Mouse (Mus musculus) lung, postnatal 10 days (tissue): ENCODE measurements around the gene Gm2000.
"Not testable (repeated sequence)": the region's sequence is repeated elsewhere in the genome, so short reads cannot be mapped to it uniquely, and the experiment has no call there.

Experiments
- DNase-seq: peaks from one replicate; pipeline ENCODE4 v3.0.0; 2021

Gene Gm2000

GRCm38 (mm10) chr1:156365740-156366139 is at the start of gene Gm2000:
Gene Gm2000, plus strand, starts transcription at chr1:156366040.
- no peak for DNase-seq

- no peak for DNase-seq
These were observed 42.7 kb upstream of the Gm2000 start for GRCm38 (mm10) chr1:156323126-156323525.

- DNase-seq, result no peak
These were observed 25.0 kb upstream of the Gm2000 start for GRCm38 (mm10) chr1:156340847-156341246.

- DNase-seq, result no peak
These were observed 21.4 kb upstream of the Gm2000 start for GRCm38 (mm10) chr1:156344433-156344832.

GRCm38 (mm10) chr1:156345633-156346032 is 20.2 kb upstream of the Gm2000 start:
- no peak for DNase-seq

GRCm38 (mm10) chr1:156349031-156349430 is 16.8 kb upstream of the Gm2000 start:
- DNase-seq, result no peak

- no peak for DNase-seq
These were observed 15.4 kb upstream of the Gm2000 start for GRCm38 (mm10) chr1:156350441-156350840.

GRCm38 (mm10) chr1:156352466-156352865 is 13.4 kb upstream of the Gm2000 start:
- no peak for DNase-seq

GRCm38 (mm10) chr1:156381217-156381616 is 15.4 kb downstream of the Gm2000 start:
- DNase-seq, result no peak

GRCm38 (mm10) chr1:156386232-156386631 is 20.4 kb downstream of the Gm2000 start:
- no peak for DNase-seq

- no peak for DNase-seq
These were observed 21.0 kb downstream of the Gm2000 start for GRCm38 (mm10) chr1:156386880-156387279.

- DNase-seq, result no peak
These were observed 27.3 kb downstream of the Gm2000 start for GRCm38 (mm10) chr1:156393148-156393547.

GRCm38 (mm10) chr1:156400159-156400558 is 34.3 kb downstream of the Gm2000 start:
- not testable (repeated sequence) for DNase-seq

- DNase-seq, result no peak
These were observed 36.7 kb downstream of the Gm2000 start for GRCm38 (mm10) chr1:156402491-156402890.

- DNase-seq, result no peak
These were observed 37.4 kb downstream of the Gm2000 start for GRCm38 (mm10) chr1:156403251-156403650.

GRCm38 (mm10) chr1:156408004-156408403 is 42.2 kb downstream of the Gm2000 start:
- peak; percentile 48 for DNase-seq

- no peak for DNase-seq
These were observed 42.7 kb downstream of the Gm2000 start for GRCm38 (mm10) chr1:156408521-156408920.
